Mouse (Mus musculus): ENCODE data around the gene Acvr1b.

Acvr1b gene

DNA sequence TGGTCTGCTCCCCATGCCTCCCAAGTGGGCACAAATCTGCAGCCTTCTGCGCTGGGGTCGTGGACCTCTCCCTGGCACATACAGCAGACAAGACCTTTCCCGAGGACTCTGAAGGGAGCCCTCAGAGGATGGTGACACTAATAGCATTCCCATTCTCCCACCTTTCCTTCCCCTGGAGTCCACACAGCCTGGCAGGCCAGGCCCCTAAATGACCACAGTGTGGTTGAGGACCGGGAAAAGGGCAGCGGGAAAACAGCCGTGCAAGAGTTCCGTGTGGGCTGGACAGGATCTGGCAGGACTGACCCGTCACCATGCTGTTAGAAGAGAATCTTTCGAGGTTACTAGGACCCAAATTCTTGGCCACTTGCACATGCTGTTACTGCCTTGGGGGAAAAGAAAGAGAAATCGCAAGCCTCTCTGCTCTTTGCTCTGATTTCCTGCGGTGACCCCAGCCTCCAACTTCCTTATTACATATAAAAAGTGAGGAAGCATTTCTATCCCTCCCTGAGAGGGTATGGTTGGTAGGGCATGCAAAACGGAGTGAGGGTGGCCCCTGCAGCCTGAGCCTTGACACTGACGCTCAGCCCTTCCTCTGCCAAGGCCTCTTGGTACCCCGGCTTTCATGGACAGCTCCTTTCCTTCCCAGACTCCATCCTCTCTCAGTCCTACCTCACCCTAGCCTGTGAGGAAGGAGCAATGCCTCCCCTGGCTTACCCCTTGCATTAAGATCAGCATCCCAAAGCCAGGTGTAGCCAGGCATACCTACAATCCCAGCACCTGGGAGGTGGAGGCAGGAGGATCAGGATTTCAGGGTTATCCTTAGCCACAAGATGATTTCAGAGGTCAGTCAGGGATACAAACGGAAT is 27.5 kb upstream of the Acvr1b start:
- DNase-seq (ENCODE audit: low read depth in 2 of 2, low spot score in 2 of 2): no peak

DNA sequence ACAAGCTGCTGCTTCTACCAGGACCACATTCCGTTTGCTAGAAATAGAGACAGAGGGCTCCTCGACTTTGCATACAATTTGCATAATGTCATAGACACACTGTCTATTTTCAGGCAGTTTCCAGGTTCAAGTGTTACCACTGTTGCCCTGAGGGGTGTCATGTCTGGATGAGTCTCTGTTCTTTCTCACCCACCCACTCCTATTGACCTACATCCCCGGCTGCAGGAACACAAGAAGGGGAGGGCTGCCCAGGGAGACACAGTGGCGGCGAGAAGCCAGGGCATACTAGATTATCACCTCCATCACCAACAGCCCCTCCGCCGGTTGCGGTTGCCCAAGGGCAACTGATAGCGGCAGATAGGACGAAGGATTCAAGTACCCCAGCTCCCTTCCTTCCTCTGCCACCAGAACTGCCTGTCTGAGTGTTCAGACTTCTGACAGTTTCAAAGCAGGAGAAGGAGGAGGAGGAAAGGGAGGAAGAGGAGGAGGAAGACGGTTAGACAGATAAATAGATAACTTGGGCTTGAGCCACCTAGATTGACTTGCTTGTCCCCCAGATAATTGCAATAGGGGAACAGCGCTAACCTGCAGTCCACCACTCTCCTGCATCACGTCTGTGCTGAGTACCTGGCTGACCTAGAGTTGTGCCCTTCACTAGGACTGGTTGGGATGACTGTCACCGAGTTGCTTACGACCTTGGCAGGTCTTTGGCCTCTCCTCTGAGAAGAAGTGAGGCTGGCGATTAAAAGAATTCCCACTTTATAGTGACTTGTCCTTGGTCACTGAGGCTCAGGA is 26.6 kb upstream of the Acvr1b start:
- DNase-seq (ENCODE audit: low read depth in 2 of 2, low spot score in 2 of 2): no peak

DNA sequence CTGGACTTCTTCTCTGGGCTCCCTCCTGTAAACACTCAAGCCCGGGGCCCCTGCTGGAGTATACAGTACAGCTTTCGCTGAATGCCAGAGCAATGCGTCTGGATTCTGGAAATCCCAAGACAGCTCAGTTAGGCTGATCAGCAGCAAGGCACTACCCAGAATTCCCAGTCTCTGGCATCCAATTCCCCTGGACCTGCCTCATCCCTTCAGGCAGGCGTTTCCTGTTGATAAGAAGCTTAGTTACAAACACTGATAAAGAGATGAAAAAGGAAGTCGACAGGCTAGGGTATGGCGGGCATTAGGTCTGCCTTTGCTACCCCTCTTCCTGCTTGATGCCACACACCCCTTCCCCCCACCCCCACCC is 26.0 kb upstream of the Acvr1b start:
- no peak for DNase-seq (ENCODE audit: low read depth in 2 of 2, low spot score in 2 of 2)

DNA sequence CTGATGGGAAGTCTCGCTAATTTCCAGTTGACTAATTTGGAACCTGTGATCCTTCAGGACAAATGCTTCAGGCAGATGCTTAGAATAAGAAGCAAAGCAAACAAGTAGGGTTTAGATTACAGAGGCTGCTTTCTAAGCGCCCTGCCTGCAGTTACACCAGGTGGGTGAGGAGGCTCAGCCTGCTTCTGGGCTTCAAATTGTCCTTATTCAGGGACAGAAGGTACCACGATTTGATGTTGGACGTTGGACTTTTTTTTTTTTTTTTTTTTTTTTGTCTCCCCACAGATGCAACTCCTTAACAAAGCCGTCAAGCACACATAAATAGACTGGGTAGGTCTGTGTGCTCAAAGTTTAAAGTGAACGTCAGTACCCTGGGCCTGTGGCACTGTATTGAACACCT is 25.3 kb upstream of the Acvr1b start:
- DNase-seq (ENCODE audit: low read depth in 2 of 2, low spot score in 2 of 2): no peak

DNA sequence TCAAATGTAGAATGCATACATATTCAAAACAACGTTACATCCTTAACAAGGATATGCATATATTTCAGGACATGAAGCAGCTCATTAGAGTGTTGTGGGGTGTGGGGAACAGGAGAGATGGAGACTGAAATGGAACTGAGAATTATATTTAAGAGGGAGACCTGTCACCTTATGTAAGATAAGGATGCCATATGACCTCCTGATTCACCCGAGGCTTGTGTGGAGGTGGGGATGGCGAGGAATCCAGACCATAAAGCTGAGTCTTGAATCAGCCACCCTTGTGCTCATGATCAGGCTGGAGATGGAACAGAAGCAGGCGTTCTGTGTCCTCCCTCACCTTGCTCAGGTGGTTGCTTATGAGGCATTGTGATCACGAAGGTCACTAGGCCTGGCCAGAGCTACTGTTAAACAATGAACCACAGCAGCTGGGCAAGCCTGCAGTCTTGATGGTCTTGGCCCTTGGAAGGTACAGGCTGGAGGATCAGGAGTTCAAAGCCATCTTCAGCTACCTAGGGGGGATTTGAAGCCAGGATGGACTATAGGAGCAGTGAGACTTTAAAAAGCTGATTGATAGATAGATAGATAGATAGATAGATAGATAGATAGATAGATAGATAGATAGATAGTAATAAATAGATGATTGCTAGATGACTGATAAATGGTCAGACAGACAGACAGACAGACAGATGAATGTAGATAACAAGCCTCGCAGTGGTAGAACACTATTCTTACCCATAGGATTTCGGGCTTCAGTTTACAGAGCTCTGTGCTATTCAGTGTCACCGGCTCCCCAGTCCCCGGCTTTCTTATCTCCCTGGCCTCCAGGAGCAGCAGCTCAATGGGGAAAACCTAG is 22.2 kb upstream of the Acvr1b start:
- DNase-seq (ENCODE audit: low read depth in 2 of 2, low spot score in 2 of 2): no peak

DNA sequence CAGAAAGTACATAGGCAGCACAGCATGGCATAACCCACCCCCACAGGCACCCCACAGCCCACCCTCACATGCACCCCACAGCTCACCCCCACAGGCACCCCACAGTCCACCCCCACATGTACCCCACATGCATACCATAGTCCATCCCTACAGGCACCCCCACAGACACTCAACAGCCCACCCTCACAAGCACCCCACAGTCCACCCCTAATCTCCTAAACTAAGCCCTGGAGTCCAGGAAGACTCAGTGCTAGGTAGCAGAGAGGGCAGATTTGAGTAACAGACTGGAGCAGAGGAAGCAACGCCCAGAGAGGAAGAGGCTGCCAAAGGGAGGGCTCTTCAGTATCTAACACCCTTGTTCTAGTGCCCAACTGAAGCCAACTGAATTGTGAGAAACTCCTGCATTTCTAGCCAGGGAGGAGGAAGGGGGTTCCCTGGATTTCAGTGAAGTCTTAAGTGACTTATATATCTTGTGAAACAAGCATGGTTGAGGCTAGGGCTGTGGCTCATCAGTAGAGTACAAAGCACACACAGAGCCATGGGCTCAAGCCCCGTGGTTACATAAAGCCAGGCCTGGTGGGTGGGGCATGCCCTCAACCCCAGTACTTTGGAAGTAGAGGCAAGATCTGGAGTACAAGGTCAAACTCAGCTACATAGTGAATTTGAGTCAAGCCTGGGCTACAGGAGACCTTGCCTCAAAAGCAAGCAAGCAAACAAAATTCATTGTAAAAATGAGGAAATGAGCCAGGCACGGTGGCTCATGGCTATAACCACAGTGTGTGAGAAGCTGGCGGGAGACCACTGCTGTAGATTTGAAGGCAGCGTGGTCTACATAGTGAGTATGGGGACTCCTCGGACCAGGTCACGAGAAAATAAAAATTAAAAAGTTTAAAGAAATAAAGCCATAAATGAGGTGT is 18.9 kb upstream of the Acvr1b start:
- DNase-seq (ENCODE audit: low read depth in 2 of 2, low spot score in 2 of 2): no peak

DNA sequence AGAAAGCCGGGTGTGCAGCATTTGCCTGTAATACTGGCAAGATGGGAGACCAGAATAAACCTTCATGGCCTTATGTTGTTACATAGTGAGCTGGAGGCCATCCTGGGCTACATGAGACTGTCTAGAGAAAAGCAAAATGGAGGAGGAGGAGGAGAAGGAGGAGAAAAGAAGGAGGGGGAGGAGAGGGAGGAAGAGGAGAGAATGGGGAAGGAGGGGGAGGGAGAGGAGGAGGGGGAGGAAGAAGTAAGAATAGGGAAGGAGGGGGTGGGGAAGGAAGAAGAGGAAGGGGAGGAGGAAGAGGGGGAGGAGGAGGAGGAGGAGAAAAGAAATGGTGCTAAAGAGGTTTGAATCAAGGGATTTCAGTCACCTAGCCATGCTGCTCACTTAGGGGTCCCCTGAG is 13.7 kb upstream of the Acvr1b start:
- no peak for DNase-seq (ENCODE audit: low read depth in 2 of 2, low spot score in 2 of 2)

DNA sequence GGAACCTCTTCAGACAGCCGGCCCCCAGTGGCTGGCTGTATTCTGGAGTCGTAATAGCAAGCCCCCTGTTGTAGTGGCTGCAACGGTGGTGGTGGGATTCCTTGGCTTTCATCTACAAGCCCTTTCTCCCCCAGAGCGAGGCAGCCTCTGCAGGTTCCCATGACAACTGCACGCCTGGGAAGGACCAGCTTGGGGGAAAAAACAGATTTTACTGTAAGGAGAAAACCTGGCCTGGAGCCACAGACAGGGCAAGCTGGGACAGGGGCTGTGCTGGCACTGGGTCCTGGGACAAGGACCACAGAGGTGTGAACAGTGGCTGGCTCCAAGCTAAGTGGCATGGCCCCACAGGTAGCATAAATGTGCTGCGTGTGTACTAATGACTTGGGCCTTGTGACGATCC is 13.3 kb upstream of the Acvr1b start:
- DNase-seq (ENCODE audit: low read depth in 2 of 2, low spot score in 2 of 2): no peak

DNA sequence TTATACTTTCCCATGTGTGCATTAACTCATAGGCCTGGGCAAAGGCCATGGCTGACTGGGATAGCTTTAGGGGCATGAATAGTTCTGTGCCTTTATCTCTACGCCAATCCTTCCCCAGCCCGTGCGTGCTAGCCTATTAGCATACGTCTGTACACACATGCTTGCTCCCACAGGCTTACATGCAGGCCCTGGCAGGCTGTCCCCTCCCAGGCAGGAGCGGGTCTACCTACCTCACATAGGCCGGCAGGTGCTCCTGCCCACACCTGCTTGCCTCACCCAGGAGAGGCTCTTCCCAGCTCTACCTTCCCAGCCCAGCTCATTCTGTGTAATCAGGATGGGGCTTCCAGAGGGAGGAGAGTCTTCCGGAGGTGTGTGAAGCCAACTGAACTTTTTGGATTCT is 12.3 kb upstream of the Acvr1b start:
- no peak for DNase-seq (ENCODE audit: low read depth in 2 of 2, low spot score in 2 of 2)

DNA sequence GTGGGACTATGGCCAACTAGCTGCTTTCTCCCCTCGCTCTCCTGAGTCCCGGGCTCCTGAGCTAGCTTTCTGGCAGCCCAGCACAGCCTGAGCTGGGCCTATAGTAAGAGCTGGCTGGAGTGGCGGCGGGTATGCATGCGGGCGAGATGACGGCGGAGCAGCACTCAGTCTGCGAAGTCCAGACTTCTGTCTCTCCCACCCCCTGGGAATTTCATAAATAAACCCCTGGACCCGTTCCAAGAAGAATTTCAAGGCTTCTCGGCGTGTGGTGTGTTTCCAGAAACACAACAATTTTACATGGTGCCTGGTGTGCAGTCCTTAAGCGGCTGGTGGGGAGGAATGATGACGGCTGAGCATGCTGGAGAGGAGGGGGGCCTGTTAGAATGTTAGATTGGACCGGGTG is 10.8 kb upstream of the Acvr1b start:
- no peak for DNase-seq (ENCODE audit: low read depth in 2 of 2, low spot score in 2 of 2)

DNA sequence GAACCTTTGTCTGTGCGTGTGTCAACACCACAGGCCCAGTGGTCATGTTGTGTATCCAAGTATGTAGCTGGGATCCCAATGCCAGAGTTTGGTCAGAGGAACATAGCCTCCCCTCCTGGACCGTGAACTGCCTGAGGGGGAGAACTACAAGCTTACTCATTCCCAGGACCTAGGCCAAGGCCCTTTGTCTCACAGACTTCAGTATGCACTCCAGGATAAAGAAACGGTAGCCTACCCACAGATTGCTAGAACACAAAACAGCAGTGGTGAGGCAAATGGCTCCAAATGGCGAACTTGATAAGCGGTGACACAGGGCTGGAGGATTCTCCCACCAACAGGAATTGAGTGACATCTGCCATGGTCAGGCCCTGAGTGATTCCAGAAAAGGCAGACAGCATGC is 10.0 kb upstream of the Acvr1b start:
- DNase-seq (ENCODE audit: low read depth in 2 of 2, low spot score in 2 of 2): no peak

DNA sequence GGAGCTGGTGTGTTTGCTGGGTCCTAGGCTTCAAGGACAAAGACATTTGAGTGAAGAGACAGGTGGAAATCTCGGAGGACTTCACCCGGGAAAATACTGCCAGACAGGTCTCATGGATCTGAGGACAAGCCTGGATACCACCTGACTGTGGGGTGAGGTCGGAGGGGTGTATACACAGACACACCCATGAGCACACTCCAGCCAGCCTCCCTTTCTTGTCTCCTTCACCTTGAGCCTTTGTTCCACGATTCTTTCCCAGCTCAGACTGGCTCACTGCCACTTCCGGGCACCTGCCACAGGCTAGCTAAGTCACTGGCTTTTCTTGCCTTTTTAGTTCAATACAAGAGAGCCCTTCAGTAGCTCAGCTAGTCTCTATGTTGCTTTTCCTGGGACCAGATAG is 9.6 kb upstream of the Acvr1b start:
- no peak for DNase-seq (ENCODE audit: low read depth in 2 of 2, low spot score in 2 of 2)

DNA sequence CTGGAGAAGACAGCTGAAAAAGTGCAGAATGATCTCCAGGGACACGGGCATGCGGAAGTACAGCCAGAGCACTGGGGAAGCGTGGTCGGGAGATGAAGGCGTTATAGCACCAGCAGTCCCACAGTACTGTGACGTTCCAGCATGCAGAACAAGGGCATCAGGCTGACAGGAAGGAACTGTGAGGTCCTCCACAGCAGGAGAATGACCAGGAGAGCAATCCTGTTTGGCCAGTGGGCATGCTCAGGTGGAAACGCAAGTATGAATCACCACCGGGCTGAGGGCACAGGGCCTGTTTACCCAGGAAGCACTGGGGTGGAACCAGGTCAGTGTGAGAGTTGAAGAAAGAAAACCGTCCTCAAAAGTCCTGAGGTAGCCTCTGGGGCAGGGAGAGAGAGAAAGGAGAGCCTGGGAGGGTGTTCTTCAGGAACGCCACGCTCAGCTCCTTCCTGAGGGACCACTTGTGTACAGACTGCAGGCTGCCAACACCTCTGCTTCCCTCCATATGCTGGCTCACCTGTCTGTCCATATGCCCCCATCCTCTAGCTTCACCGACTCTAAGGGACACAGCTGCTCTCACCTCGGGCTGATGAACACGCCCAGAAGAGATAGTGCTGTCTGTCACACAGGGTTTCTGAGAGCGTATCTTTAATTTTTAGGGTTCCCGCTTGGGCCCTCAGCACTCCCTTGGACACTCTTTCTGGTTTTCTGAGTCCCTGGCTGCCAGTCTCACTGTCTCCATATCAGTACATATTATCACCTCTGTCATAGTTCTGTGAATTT is 8.0 kb upstream of the Acvr1b start:
- DNase-seq (ENCODE audit: low read depth in 2 of 2, low spot score in 2 of 2): no peak

DNA sequence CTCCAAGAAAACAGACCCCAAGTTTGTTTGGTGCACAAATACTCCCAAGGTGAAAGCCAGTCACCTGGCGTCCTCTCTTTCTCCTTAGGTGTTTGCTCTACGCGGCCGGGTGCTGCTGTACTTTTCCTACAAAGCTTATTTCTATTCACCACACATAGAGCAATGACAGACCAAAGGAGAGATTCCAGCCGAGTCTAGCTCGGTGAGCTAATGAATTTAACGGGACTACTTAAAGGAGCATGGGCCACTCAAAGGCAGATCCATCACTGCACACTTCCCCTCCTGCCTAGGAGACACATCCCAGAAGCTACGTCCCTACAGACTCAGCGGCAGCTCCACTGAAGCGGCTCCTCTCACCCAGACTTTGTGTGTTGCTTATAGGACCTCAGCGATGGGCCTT is 6.3 kb upstream of the Acvr1b start:
- DNase-seq (ENCODE audit: low read depth in 2 of 2, low spot score in 2 of 2): no peak

DNA sequence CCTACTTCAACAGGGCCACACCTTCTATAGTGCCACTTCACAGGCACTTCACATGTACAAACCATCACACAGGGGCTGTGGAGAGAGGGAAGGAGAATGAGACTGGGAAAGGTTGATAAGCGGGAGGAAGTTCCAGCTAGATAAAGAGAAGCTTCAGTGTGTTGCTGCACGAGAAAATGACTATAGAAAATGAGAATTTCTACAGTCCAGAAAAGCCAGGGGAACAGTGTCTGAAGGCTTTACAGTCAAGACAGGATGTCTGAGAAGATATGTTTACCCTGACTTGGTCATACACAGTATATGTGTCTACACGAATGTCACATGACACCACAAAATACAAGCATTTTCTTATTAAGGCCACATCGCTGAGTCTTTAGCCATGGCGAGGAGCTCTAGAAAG is 4.0 kb upstream of the Acvr1b start:
- DNase-seq (ENCODE audit: low read depth in 2 of 2, low spot score in 2 of 2): no peak

DNA sequence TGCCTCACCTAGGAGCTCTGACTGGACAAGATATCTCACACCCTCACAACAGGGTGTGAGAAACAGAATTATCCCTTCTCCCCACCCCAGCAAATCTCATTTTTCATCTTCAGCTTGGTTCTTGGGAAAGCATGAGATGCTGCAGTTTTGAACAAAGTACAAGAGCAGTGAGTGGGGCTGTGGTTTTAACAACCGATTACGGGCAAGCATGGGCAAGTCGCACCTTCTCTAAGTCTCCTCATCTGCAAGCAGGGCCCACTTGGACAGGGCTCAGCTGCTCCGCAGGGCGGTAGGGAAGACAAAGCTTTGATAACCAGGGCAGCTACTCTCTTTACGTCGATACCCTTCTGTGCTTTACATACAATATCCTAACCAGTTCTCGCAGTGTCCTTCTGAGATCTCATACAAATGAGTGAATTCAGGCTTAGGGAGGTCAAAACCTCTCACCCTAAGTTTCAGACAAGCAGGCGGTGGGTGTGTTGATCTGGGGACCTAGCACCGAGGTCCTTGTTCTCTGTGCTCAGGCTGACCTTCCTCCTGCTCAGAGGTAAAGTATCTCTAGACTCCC is 3.4 kb upstream of the Acvr1b start:
- no peak for DNase-seq (ENCODE audit: low read depth in 2 of 2, low spot score in 2 of 2)

DNA sequence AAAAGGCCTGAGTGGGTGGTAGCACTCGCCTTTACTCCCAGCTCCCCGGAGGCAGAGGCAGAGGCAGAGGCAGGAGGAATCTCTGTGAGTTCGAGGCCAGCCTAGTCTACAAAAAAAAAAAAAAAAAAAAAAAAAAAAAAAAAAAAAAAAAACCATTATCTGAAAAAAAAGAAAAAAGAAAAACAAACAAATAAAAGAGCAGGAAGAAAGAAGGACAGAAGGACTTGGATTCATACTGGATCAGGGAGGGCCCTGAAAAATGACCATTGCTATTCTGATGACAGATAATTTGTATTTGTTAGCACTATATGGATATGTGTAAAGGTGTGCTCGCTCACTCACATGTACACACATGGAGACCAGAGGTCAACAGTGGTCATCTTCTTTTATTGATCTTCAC is 2.6 kb upstream of the Acvr1b start:
- no peak for DNase-seq (ENCODE audit: low read depth in 2 of 2, low spot score in 2 of 2)

DNA sequence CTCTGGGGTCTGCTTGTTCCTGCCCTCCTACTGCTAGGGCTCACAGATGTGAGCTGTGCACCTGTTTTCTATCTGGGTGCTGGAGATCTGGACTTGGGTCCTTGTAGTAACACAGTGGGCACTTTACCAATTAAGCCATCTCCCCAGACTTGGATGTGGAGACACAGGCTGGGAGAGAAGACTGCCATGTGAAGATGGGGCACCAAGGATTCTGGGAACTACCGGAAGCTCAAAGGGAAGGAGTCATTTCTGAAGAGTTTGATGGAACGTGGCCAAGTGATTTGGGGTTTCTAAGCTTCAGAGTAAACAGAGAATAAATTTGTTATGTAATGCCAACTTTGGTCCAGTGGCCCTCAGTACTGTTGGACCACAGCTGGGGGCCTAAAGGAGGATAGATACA is 1.9 kb upstream of the Acvr1b start:
- no peak for DNase-seq (ENCODE audit: low read depth in 2 of 2, low spot score in 2 of 2)

DNA sequence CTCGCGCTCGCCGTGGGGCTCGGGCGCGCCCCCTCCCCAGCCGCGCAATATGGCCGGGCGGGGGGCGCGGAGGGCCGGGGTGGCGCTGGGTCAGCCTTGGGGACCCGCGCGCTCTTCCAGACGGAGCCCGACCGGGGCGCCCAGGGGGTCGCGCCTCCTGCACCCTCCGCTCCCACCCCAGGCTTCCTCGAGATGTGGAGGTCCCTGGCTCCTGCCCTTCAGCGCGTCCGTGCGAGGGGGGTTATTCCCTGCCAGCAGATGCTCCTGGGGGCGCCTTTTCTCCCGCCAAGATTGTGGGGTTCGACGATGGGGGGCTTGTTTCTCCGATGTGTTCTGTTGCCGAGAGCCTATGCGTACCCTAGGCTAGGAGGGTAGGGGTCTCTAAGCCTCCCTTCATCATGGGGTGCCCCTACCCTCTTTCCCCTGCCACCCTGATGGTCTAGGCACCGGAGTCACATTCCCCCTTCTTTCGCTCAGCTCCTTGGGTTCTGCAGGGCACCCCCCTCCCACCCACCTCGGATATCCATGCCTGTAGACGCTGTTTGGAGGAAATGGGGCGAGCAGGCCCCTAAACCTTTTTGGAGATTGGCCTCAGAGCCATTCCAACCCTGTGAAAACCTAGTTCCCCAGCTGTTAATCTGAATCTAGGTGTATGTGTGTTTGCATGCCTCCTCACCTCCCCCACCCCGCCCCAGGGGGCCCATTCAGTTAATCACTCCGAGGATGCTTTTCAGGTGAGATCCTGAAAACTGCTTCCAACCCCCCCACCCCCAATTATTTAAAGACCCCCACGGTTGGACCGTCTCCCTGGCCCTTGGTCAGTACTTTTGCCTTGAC is 645 bp downstream of the Acvr1b start:
- DNase-seq (ENCODE audit: low read depth in 2 of 2, low spot score in 2 of 2): no peak

Measured in CD8-positive naive resting alpha-beta T cell, adult 2 months (primary cell).